Mouse (Mus musculus): ENCODE measurements around the gene Nkx3-2.

GRCm38 (mm10) chr5:41807383-41807782, 43.1 kb upstream of the Nkx3-2 start:
- no peak for TF ChIP-seq POLR2A (IDR thresholded peaks at IDR 0.05; ENCODE audit: borderline replicate concordance, extremely low read depth, low read depth, low read length)
- no peak for TF ChIP-seq CTCF (IDR thresholded peaks at IDR 0.05; ENCODE audit: insufficient read depth, low read length)
